Mouse (Mus musculus): ENCODE results near the gene Nkx2-5.

- TF ChIP-seq CTCF (IDR thresholded peaks at IDR 0.05; ENCODE audit: low read depth, low read length) (peak; percentile 80), POLR2A (IDR thresholded peaks at IDR 0.05; ENCODE audit: borderline replicate concordance, low read depth, low read length) (0 out of 2 replicates have a peak, but pooled peaks have one; percentile 55)
Measured at GRCm38 (mm10) chr17:26886047-26886749, 41.4 kb upstream of the Nkx2-5 start.

Measured in bone marrow macrophage, adult 2 months (primary cell).